Mouse (Mus musculus): ENCODE data around the gene Xxylt1.

The Xxylt1 gene

GRCm38 (mm10) chr16:30934205-30934780 lies 146.9 kb downstream of the Xxylt1 start:
- POLR2A ChIA-PET, result interaction anchor here in 3 of 4 experiments (0.6 to 4.4 kb wide), 16 partner anchors 8 to 535 kb away, joined by 3 to 30 read pairs (median 6); partner anchors contain the start of genes Fam43a (in 3 of the 3) and Xxylt1 (in 1 of the 3)
- CTCF ChIA-PET, result interaction anchor here in 2 of 4 experiments (0.7 to 2.3 kb wide), 6 partner anchors 136 to 1006 kb away, joined by 4 to 9 read pairs (median 7); no protein-coding TSS in a partner anchor

GRCm38 (mm10) chr16:30933366-30933765 lies 147.9 kb downstream of the Xxylt1 start:
- ChIA-PET POLR2A (interaction anchor here in 3 of 4 experiments (0.6 to 2.3 kb wide), 6 partner anchors 11 to 333 kb away, joined by 3 to 13 read pairs (median 4); partner anchors contain the start of gene Fam43a (in 1 of the 3)), CTCF (interaction anchor here in 3 of 4 experiments (0.5 to 1.2 kb wide), 5 partner anchors 137 to 617 kb away, joined by 3 to 7 read pairs (median 3); no protein-coding TSS in a partner anchor)

GRCm38 (mm10) chr16:30932791-30933190 lies 148.4 kb downstream of the Xxylt1 start:
- ChIA-PET CTCF (interaction anchor here in 2 of 4 experiments (0.5 to 1.2 kb wide), 3 partner anchors 138 to 485 kb away, joined by 3 read pairs; no protein-coding TSS in a partner anchor), POLR2A (interaction anchor here in 3 of 4 experiments (1.2 to 2.3 kb wide), 4 partner anchors 10 to 332 kb away, joined by 3 to 13 read pairs (median 8); partner anchors contain the start of gene Fam43a (in 1 of the 3))

- ChIA-PET CTCF (interaction anchor here in 1 of 4 experiments (1.2 kb wide), 1 partner anchor 139 kb away, joined by 3 read pairs; no protein-coding TSS in a partner anchor), POLR2A (interaction anchor here in 2 of 4 experiments (1.8 to 2.3 kb wide), 3 partner anchors 10 to 332 kb away, joined by 4 to 13 read pairs (median 12); partner anchors contain the start of gene Fam43a (in 1 of the 2))
Measured at GRCm38 (mm10) chr16:30932196-30932595, 149.0 kb downstream of the Xxylt1 start.

- POLR2A ChIA-PET, result no interaction called here
- CTCF ChIA-PET, result no interaction called here
Measured at GRCm38 (mm10) chr16:30929165-30929564, 152.1 kb downstream of the Xxylt1 start.

- POLR2A ChIA-PET, result interaction anchor here in 1 of 4 experiments (4.2 kb wide), 1 partner anchor 7 kb away, joined by 29 read pairs; no protein-coding TSS in a partner anchor
- CTCF ChIA-PET, result interaction anchor here in 1 of 4 experiments (0.7 kb wide), 1 partner anchor 14 kb away, joined by 3 read pairs; no protein-coding TSS in a partner anchor
Measured at GRCm38 (mm10) chr16:30928076-30928750, 153.0 kb downstream of the Xxylt1 start.

GRCm38 (mm10) chr16:30925496-30925895 lies 155.7 kb downstream of the Xxylt1 start:
- ChIA-PET CTCF (no interaction called here), POLR2A (interaction anchor here in 3 of 4 experiments (0.7 to 4.2 kb wide), 4 partner anchors 8 to 225 kb away, joined by 3 to 29 read pairs (median 3); no protein-coding TSS in a partner anchor)

- ChIA-PET POLR2A (interaction anchor here in 1 of 4 experiments (4.2 kb wide), 1 partner anchor 11 kb away, joined by 29 read pairs; no protein-coding TSS in a partner anchor), CTCF (no interaction called here)
Measured at GRCm38 (mm10) chr16:30923899-30924298, 157.3 kb downstream of the Xxylt1 start.

- ChIA-PET CTCF (interaction anchor here in 2 of 4 experiments (0.6 to 1.0 kb wide), 2 partner anchors 18 to 144 kb away, joined by 4 to 7 read pairs; no protein-coding TSS in a partner anchor), POLR2A (interaction anchor here in 1 of 4 experiments (0.9 to 2.2 kb wide), 2 partner anchors 11 to 266 kb away, joined by 4 to 12 read pairs; no protein-coding TSS in a partner anchor)
Measured at GRCm38 (mm10) chr16:30922548-30922947, 158.7 kb downstream of the Xxylt1 start.

- ChIA-PET POLR2A (no interaction called here), CTCF (no interaction called here)
Measured at GRCm38 (mm10) chr16:30918866-30919265, 162.4 kb downstream of the Xxylt1 start.

GRCm38 (mm10) chr16:30916931-30917330 lies 164.3 kb downstream of the Xxylt1 start:
- POLR2A ChIA-PET, result interaction anchor here in 1 of 4 experiments (1.0 kb wide), 1 partner anchor 9 kb away, joined by 3 read pairs; no protein-coding TSS in a partner anchor
- CTCF ChIA-PET, result no interaction called here

GRCm38 (mm10) chr16:30915611-30916220 lies 165.5 kb downstream of the Xxylt1 start:
- POLR2A ChIA-PET, result interaction anchor here in 2 of 4 experiments (0.7 to 1.4 kb wide), 3 partner anchors 18 to 45 kb away, joined by 3 to 7 read pairs (median 4); no protein-coding TSS in a partner anchor

More at GRCm38 (mm10) chr16:30915611-30916220, 165.5 kb downstream of the Xxylt1 start:
- CTCF ChIA-PET, result interaction anchor here in 1 of 4 experiments (0.6 kb wide), 1 partner anchor 41 kb away, joined by 4 read pairs; no protein-coding TSS in a partner anchor

Data from embryonic stem cell, embryonic (primary cell).